Mouse (Mus musculus) kidney, adult 2 months (tissue): ENCODE data around the gene Gm12216.

Experiments used
- CTCF ChIP-seq: fragments of 200-500 bp; conservative IDR thresholded peaks from 2 replicates; pipeline ENCODE4 v1.5.1; 2011; ENCODE audit warnings: low read depth, mild to moderate bottlenecking, control low read depth, low read length, moderate library complexity, mixed read lengths; ENCODE audit not compliant: insufficient read depth, insufficient read length
- POLR2A ChIP-seq: fragments of 200-500 bp; IDR thresholded peaks from one replicate; pipeline ENCODE4 v1.6.1; 2011; ENCODE audit warnings: low read depth, low read length, control low read depth

GRCm38 (mm10) chr11:53794015-53794414 lies 65.0 kb downstream of the Gm12216 start:
- TF ChIP-seq POLR2A (no peak), CTCF (no peak)
